Mouse (Mus musculus) hematopoietic stem cell, adult 5-6 weeks (primary cell): Measurements from ENCODE around the gene Cd300lf. TPM values are rescaled to one million over a fixed set of nuclear protein-coding genes. Genes with fewer than 3 reads are reported as not detected.

Experiments used
- ATAC-seq, 2 experiments: fragments of 125-278 bp in 1 of 2; replicated peaks in 1 of 2; 2 replicates each; pipeline ENCODE4 v1.8.0; 2016 to 2017; ENCODE audit warnings: inconsistent platforms in 2 of 2, mild to moderate bottlenecking in 2 of 2, moderate number of reproducible peaks in 2 of 2, low read depth in 1 of 2, moderate TSS enrichment in 1 of 2; ENCODE audit not compliant: low FRiP score in 2 of 2, poor library complexity in 2 of 2, severe bottlenecking in 2 of 2, insufficient read depth in 1 of 2, low TSS enrichment in 1 of 2
- total RNA-seq: library from RNA; stranded (forward); fragments of 172-1452, 232-1000 nt; gene quantifications from 2 replicates; pipeline ENCODE4 v1.2.3, GENCODE M21; 2017

Gene Cd300lf
- total RNA-seq, 1 experiment from 2014 or later: 3.9 TPM

DNA sequence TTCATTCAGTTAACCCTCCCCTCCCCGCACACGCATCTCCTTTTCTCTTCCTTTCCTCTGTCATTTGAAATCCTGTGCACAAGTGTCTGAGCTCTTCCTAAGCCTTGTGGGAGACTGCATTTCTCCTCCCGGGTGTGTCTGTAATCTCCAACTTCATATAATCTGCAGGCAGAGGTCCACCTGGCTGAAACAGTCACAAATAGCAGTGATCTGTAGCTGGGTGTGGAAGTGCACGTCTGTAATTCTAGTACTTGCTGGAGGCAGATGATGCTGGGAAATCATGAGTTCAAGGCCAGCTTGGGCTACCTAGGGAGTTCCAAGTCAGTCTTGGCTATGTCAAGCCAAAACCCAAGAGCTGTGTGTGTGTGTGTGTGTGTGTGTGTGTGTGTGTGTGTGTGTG lies 41.7 kb downstream of the Cd300lf start:
- ATAC-seq: no peak

DNA sequence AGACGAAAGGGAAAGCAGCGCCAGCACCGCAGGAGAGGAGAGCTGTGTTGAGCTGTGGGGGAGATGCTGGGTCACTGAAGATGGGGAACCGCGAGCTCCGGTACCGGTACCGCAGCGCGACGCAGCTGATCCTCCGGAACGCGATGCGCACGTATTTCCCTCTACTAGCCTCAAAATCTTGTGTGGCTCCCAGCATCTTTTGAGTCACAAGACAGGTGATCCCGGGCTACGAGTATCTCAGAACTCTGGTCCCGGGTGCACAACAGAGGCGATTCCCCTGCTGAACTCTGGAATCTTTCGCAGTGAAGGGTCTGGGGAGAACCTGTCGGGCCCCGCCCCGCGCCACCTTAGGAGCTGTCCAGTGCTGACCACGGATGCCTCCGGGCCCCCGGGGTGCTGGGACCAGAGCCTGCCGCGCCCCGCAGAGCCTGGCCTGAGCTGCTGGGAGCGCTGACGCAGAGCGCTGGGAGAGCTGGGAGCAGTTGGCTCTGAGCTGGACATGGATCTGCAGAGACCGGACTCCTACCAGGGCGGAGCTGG lies 42.4 kb downstream of the Cd300lf start, which contains the start of gene Rab37:
Rab37 (plus strand) TSS at position 70 of the 540 bp plus-strand sequence.
- ATAC-seq: peak; percentile 36 to 53; a peak in 2 of 4 replicates

DNA sequence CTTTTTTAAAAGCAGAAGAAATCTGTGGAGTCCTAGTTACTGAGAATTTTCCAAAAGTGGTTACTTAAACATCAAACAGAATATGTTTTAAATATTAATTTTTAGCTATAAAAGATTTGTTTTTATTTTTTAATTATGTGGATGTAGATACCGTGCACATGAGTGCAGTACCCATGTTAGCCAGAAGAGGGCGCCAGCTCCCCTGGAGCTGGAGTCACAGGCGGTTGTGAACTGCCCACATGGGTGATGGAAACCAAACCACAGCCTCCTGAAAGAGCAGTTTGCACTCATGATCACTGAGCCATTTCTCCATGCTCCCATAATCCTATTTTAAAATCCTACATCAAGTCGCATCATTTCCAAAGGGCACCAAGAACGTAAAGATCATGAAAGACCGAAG lies 43.9 kb downstream of the Cd300lf start:
- ATAC-seq: no peak

DNA sequence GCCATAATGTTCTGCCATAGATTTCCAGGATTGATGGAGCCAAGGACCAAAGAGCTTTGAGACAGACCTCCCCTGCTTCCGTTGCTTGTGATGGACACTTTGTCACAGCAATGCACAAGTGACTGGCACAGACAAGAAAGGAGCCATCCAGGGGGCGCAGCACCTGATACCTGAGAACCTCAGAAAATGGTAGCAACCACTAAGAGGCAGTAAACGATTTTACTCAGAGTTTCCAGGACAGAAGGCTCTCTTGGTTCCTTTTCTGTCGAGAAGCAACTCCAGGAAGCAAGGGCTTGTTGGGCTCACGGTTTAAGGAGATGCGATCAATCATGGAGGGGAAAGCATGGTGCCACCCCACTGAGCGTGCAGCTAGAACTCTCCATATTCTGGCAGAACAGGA lies 47.6 kb downstream of the Cd300lf start:
- ATAC-seq: no peak

DNA sequence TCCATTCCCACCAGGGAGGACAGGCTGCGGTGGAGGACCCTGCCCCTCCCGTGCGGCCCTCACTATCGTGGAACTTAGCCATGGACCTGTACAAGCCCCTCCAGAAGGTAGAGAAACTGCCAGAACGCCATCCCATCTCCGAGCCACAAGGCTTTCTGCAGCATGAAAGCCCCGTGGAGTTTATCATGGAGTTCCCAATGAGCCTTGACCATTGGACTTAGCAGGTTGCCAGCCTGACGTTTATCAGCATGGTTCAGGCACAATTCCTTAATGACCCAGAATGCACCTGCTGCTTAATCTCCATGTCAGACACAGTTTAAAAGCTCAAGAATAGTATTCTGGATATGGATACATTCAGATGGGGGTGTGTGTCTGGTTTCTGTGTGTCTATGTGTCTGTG lies 48.7 kb downstream of the Cd300lf start:
- no peak for ATAC-seq

DNA sequence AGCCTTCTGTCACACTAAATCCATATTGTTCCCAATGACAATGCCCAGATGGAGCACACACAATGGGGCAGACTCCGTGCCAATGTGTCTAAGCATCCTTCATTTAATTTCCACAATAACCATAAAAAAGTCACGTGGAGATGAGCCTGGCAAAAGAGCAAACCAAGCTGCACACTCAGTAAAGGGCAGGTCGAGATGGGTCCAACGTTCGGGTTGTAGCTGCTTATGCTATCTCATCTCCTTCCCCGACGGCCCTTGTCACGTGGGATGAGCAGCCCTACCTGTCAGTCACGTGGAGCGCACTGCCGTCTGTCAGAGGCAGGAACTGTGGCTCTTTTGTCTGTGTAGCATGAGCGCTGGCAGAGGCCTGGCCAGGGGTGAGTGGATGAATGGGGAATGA lies 49.2 kb downstream of the Cd300lf start:
- no peak for ATAC-seq

DNA sequence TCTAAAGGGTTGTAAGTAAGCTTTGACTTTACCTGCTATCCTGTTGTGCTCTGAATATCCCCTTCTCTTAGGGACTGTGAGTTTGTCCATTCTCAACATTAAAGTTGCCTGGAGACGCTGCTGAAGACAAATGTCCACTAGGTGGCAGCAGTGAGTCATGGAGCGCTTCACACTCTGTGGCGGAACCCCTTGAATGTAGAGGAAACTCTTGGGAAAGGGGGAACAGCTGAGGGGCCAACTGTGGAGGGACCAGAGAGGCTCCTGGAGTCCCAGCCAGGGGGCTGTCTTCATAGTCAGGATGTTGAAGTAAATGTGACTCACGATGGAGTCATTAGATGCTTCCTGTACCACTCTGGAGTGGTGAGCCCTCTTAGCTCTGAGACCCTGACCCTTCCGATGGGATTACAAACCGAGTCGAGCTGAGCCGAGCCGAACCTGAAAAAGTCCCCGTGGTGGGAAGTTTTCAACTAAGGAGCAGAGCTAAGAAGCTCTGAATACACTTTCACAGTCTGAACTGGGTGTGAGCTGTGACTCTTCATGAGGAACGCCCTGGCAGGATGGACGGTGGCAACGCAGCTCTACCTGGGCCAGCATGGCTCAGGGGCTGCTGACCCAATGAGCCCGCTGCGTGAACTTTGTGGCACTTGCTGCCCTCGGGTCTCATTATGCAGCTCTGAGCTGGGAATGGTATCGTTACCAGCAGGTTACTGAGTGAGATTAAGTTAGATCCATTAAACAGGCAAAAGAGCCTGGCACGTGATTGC lies 50.2 kb downstream of the Cd300lf start:
- peak; percentile 70 to 78 for ATAC-seq

DNA sequence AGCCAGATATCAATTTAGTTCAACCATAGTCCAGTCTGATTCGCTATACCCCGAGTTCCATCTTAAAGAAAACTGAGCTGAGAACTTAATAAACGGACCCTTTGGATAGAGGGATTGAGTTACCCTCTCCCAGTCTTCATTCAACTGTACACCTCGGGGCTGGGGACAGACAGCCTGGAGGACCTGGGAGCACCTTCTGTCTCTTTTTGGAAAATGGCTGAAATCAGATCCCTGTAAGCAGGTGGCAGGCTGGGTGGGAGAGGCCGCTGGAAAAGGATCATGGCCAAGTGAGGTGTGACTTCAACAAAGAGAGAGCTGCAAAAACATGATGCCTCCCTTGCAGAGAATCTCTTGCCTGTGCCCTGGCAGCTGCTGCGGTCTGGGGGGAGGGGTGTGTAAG lies 51.6 kb downstream of the Cd300lf start:
- no peak for ATAC-seq

DNA sequence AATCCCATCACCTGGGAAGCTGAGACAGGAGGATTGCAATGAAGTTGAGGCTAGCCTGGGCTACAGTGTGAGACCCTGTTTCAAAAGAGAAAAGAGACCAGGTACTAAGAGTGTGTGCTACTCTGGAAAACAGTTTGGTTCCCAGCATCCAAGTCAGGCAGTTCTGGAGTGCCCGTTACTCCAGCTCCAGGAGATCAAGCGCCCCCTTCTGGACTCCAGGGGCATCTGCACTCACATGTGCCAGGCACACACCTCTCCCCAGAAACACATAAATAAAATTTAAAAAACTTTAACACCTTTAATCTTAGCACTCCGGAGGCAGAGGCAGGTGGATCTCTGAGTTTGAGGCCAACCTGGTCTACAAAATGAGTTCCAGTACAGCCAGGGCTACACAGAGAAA lies 52.4 kb downstream of the Cd300lf start:
- ATAC-seq: no peak

DNA sequence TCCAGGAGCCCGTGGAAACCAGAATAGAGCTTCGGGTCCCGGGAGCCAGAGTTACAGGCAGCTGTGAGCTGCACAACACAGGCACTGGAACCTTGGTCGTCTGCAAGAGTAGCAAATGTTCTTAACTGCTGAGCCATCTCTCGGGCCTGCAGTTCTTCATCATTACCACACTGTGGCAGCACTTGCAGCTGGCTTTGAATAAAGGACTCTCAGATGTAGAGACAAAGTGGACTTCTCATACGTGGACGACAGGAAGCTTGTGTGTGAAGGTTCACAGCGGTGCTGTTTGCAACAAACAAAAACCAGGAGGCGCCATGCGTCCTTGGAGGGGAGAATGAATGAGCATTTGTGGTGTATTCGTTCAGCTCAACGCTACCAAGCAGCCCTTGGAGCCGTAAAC lies 52.9 kb downstream of the Cd300lf start:
- peak; percentile 71 to 77 for ATAC-seq

DNA sequence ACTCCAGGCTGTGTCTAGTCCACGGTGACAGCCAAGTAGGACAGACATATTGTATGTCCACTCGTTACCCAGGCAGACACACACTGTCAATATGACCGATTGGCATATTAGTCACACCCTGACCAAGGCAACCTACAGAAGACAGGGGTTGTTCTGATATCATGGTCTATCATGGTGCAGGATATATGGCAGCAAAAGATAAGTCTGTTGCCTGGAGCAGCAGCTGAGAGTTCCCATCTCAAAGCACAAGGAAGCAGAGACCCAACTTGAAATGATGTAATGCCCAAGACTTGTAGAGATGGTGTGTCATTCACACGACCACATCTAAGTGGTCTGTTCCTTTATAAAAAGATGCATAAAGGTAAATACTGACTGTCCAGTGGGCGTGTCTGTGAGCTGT lies 55.1 kb downstream of the Cd300lf start:
- ATAC-seq: no peak

DNA sequence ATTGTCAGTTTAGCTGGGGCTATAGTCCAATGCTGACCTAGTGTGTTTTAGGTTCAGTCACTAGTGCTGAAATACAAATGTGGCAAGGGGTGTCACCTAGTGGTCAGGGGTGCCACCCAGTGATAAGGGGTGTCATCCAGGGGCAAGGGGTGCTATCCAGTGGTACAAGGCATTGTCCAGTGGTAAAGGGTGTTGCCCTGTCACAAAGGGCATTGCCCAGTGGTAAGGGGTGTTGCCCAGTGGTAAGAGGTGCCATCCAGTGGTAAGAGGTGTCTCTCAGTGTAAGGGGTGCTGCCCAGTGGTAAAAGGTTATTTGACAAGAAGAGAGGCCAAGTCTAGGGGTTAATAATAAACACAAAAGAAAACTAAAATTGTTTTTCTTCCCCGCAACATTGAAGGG lies 56.4 kb downstream of the Cd300lf start:
- no peak for ATAC-seq

DNA sequence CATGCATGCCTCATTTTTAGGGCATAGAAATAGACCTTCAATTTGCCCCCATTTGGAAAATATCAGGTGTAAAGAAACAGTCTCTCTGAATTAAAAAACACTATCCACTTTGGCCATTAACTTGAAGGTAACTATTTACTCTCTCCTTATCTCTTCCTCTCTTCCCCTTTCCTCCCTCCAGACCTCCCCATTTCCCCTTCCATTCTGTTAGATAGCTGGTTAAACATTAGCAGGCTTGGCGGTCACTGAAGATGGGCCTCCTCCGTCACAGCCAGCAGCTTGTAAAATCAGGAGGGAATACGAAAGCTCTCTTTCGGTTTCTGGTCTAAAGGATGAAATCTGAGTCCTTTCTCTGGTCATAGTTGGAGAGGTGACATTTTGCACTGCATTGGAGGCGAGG lies 57.9 kb downstream of the Cd300lf start:
- no peak for ATAC-seq

DNA sequence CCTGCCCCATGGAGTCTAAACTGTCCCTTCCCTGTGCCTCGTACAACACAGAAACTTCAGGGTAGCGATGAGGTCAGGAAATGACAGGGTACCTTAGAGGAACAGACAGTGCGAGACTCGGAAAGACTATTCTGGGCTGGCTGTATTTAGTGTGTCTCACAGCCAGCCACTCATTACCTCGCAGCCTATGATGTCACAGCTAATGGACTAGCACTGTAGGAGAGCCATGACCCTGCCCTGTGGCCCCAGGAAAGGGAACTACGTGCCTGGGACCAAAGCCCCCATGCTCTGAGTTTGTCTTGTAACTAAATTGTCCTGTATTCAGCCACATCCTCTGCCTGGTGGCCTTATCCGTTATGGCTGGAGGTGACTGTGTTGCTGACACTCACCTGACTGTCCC lies 58.4 kb downstream of the Cd300lf start:
- ATAC-seq: no peak

DNA sequence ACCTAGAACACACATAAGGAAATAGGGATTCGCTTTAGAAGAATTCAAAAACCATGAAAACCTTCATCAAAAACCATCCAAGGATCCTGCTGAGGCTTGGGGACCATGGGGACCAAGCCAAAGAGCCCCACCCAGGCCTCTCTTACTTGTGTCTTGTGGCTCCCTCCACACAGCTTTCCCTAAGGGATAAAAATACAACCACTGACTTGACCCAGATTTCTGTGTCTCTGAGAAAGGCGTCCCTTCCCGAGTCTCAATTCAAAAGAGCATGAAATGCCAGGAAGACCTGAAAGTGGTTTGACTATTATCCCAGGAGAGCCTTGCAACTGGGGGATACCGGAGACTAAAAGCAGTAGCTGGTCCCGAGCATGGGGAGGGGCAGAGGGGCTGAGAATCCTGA lies 60.8 kb downstream of the Cd300lf start:
- ATAC-seq: no peak

DNA sequence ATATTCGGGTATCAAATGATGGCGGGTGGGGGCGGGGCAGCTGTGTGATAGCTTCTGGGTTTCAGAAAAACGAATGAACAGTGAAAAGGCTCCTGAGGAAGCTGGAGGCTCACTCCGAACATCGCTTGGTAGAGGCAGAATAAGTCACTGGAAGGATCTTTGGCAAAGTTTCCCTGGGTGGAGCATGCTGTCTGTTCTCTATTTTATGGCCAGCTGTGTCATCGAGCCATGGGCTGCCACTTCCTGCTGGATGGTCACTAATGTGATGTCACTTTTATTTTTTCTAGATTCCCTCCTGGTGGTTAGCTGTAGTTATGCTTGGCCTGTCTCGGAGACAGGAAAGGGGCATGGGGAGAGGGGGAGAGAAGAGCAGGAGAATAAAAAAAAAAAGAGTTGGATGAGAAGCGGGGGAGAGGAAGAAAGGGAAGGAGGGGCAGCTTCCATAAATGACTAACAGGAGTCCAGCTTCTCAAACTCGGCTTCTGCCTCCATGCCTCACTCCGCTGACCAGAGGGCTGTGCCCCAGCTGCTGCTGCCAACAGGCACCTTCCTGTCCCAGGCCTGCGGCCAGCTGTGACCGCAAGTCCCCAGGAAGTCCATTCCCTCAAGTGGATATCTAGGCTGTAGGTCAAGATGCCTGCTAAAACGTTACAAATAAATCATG lies 62.0 kb downstream of the Cd300lf start:
- ATAC-seq: peak; percentile 37 to 62; a peak in 2 of 4 replicates

DNA sequence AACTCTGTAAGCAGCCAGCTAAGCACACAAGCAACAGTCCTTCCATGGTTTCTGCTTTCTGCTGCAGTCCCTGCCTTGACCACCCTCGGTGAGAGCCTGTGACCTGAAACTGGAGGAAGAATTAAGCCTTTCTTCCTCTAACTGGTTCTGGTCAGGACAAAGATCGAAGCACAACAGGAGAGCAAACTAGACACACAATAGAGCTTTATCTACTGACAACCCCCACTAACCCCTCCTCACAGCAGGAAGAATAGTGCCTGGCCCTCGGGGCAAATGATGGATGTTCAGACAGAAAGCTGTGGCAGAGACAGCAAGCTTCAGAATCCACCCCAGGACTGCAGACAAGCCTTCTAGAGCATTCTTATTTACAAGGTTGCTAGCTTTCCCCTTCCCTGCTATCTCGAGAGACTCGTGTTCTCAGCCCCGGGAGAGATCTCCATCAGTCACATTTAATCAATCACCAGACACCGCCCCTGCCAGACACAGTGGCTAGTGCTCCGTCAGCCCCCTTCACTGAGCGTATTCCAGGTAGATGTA lies 62.7 kb downstream of the Cd300lf start:
- no peak for ATAC-seq

DNA sequence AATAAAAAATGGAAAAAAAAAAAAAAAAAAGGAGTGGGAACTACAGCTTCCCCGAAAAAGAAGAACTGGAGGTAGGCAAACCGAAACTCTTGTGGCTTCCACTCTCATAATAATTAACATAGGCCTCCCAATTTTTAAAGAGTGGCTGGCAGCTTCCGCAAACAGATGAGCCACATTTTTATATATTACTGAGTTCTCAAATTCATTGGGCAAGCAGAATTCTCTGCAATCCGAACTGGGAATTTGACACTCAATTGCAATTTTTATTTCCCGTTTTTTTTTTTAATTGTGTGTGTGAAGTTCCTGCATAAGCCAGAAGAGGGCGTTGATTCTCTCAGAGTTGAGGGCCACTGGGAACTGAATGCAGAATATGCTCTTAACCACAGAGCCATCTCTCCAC lies 67.0 kb downstream of the Cd300lf start:
- ATAC-seq: peak in 1 of 2 experiments; percentile 20; a peak in 2 of 4 replicates
